Mouse (Mus musculus) induced T-regulatory cell, adult 2 months (primary cell): ENCODE results near the gene Gm7970.
"Not testable (repeated sequence)": the region's sequence is repeated elsewhere in the genome, so short reads cannot be mapped to it uniquely, and the experiment has no call there.

Source experiments
- DNase-seq: peaks from one replicate; pipeline ENCODE4 v3.0.0-alpha.2; 2012; ENCODE audit warnings: low read depth

Gene Gm7970

DNA sequence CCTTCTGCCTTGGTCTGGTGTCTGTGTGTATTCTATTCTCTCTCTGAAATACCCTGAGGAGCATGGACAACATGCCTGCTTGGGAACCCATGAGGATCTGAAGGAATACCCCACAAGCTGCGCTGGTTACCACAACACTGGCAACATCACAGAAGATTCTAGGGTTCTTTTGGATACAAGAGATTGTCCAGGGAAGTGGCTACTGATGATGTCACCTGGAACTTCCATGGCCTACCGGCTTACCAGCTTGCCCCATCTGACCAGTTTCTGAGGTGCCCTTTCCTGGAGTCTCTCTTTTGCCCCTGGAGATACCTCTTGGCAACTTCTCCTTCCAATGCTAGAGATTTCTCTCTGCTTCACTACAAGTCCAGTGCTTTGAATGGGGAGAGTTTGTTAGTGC, at the start of gene Gm7970:
Gene Gm7970, minus strand, starts transcription at position 101 of the 400 bp plus-strand sequence.
- not testable (repeated sequence) for DNase-seq

DNA sequence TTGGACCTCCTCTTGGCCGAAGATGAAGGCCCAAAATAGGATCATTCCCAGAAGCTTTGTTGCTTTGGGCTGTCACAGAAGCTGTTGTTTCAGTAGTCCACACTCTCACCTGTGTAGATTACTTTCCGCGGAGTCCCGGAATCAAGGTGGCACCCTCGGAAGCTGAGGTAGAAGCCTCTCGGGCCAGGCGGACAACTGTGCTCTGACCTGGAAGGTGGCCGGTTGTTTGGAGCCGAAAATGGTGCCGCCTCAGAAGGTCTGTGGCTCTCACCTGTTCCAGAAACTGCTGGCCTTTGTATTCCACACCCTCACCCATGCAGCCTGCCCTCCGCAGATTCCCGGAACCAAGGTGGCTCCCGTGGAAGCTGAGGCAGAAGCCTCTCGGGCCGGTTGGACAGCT, 45.6 kb upstream of the Gm7970 start:
- not testable (repeated sequence) for DNase-seq

DNA sequence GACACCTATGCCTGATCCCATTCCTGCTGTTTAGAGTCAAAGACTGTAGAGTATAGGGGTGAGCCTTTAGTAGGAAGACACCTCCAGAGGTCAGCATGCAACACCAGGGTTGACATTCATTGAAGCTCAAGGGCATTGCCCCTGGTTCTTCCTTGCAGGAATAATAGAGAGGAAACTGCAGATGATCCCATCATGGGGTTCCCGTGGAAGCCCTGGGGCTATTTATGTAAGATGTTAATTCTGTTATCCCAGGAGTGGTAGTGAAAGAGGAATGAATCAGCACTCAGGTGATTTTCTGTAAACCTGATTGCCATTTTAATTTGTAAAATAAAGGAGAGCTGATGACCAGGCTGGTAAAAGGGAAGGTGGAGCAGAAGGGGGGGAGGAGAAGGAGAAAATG, 31.0 kb upstream of the Gm7970 start:
- DNase-seq, result not testable (repeated sequence)

DNA sequence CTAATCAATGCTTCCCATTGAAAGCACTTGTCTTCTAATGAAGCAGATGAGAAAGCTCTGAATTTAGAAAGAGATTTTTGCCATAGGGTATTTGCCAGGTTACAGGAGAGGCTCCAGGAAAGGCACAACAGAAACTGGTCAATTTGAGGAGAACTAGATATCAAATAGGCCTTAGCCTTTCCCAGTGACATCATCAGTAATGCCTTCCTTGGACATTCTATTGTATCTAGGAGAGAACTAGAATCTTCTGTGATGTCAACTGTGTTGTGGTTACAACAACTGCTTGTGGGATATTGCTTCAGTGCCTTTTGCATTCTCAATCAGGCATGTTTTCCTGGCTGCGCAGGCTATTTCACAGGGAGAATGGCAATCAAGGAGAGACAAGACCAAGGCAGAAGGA, 17.5 kb upstream of the Gm7970 start, which contains the start of gene 1700049E17Rik2:
Gene 1700049E17Rik2, plus strand, starts transcription at position 301 of the 400 bp plus-strand sequence.
- not testable (repeated sequence) for DNase-seq

DNA sequence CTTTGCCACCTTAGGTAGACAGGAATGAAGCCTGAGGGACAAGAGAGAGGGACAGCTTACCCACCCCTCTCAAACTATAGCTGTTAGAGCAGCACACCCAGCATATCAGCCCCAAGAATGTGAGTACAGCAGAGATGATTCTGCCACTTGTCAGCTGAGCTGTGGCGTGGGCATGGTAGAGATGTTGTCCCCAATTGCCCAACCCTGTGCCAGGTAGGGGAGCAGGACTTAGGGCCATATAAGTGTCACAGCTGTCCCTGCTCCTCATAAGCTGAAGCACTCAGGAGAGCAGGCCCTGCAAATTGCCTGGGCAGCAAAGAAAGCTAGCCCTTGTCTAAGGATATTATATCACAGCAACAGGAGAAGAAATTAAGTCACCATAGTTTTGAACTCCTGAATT, 30.7 kb downstream of the Gm7970 start:
- not testable (repeated sequence) for DNase-seq

DNA sequence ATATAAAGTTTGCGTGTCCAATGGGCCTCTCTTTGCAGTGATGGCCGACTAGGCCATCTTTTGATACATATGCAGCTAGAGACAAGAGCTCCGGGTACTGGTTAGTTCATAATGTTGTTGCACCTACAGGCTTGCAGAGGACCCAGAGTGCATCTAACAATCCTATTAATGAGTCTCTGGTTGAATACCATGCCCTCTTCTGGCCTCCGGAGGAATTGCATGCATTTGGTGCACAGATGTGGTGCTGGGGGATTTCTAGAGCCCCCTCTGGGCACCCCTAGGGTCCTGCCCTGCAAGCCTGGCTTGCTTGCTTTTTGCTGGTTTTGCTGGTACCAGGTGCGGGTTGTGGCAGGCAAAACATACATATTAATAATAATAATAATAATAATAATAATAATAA, 34.7 kb downstream of the Gm7970 start:
- DNase-seq, result not testable (repeated sequence)
